Mouse (Mus musculus): ENCODE results near the gene Parp2.
"Not testable (repeated sequence)": the region's sequence is repeated elsewhere in the genome, so short reads cannot be mapped to it uniquely, and the experiment has no call there.

Parp2 gene

DNA sequence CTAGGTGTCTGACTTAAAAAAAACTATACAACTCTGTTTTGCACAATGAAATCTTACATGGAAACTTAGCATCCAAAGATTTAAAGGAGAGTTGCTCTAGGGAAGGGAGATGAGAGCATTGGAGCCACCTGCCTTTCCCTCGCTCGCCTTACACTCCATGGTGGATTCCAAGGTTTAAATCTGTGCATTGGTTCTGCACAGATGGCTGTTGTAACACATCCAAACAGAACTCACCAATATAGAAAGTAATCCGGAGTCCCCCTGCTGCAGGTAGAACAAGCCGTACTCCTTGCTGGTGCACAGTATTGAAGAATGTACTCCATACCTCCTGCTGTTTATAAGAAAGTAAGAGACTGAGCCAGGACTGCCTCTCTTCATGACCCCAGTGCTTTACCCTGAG lies 18.9 kb downstream of the Parp2 start:
- no peak for DNase-seq (ENCODE audit: low read depth, low spot score)

DNA sequence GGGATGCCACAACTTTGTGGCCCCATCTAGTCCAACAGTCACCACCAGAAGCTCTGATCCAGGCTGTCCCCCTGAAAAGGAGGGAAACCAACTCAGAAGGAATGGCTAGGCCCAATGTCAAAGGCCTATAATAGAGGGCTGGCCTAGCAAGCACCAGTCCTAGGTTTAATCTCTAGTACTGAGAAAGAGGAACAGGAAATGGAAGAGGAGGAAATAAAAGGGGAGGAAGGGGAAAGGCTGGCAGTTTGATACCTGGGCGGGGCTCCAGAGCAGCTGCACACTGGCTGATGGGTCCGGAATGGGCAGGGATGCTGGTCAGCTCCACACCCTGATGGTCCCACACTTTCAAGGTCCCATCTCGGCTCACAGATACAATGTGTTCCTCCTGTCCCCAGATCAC lies 22.2 kb downstream of the Parp2 start:
- no peak for DNase-seq (ENCODE audit: low read depth, low spot score)

DNA sequence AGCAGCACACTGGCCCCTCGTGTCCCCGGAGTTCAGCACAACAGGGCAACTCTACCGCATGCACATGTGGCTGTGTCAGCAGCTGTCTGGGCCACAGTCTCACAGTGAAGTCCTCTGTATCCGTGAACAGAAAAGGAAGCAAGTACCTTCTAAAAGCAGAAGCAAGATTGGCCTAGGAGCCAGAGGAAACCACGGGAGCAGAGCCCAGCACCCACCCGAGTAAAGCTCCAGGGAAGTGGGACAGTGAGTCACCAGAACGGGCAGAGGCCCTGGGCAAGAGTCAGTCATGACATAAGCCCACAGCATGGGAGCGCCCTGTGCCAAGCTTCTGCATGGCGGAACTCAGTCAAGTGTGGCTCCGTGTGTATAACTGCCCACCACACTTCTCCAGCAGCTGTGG lies 26.3 kb downstream of the Parp2 start:
- no peak for DNase-seq (ENCODE audit: low read depth, low spot score)

DNA sequence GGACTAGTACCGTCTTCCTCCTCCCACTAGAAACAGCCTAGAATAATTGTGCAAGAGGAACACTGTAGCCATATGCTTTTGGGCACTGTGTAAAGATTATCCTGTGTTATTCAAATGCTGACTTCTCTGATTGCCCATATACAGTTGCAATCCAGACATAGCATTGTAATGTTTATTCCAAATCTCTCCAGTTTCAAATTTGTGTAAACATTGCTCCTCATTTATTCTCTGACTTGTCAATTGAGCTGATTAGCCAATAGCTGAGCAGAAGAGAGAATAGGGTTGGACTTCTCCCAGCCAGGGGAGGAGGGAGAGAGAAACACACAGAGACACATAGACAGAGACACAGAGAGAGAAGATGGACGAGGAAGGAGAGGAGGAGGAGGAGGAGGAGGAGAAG lies 26.8 kb downstream of the Parp2 start:
- no peak for DNase-seq (ENCODE audit: low read depth, low spot score)

DNA sequence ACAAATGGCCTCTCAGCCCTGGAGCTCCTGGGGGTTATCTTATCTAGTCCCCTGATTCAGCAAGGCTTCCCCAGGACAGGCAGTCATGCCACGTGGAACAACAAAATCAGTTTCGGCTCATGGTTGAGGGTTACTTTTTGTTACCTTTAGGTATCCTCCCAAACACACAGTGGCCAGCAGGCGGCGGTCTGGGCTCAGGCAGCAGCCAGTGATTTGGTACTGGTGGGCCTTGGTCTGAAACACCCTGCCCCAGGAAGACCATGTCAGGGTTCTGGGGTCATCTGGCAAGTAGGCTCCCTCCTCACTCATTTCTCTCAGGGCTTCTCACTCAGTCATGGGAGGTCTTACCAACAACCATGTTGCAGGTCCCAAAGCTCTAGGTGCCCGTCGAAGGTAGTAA lies 29.6 kb downstream of the Parp2 start:
- DNase-seq (ENCODE audit: low read depth, low spot score), result no peak

DNA sequence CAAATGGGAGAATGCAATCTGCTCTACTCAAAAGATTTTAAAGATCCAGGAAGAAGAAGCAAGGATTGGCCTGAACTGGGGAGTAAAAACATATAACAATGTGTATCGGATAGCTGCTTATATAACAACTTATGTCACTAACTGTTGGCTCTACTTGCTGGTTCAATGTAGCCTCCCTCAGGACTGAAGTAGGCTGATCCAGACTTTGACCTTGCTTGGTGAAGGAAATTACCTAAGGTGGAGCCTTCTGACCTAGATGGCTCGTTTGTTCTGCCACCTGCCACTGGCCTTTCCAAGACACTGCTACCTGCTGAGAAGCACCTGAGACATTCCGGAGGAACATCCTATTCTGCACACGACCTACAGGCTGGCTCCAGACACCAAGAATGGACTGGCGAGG lies 48.1 kb downstream of the Parp2 start:
- no peak for DNase-seq (ENCODE audit: low read depth, low spot score)

DNA sequence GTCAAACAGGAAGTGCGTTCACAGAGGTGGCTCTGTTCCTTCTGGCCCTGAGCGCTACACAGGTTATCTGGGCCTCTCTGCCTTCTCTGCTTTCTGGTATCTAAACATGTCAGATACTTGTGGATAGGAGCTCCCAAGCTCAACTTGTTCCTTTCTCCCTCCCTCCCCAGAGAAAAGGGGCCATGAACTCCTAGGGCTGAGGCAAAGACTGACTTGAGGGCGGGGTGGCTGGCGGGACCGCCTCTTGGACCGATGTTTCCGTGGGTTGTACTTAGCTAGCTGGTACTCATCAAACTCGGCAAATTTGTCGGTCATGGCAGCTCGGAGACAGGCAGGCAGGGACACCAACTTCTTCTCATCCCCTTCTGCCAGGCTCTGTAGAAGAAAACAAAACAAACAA lies 55.0 kb downstream of the Parp2 start:
- DNase-seq (ENCODE audit: low read depth, low spot score), result no peak

DNA sequence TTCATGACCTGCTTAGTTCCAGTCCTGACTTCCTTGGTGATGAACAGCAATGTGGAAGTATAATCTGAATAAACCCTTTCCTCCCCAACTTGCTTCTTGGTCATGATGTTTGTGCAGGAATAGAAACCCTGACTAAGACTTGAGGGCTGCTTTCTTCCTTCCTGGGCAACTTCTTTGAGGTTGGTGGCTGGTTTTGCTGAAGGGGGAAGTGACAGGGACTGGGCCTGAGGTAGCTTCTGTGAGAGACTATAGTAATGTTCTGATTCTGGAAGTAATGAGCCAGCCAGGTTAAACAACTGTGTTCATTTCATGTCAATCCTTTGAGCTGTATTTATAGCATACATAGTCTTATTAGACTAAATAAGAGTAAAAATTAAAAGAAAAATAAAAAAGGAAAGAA lies 57.4 kb downstream of the Parp2 start:
- not testable (repeated sequence) for DNase-seq (ENCODE audit: low read depth, low spot score)

DNA sequence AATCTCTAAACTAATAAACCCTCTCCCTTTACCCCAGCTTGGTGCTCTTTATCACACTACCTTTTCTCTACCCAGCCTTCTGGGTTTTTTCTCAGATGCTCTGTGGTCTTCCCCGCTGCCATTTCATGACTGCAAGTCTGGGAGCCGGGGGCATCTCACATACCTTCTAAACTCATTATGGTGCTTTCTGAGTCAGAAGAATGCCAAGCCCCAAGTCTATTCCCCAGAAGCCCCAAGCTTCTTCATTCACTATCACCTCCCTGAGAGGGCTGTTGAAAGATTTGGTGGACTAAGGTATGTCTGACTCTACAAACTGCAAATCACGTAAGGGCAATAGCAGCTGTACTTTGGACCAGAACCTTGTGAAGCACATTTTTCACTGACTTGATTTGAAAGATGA lies 59.3 kb downstream of the Parp2 start:
- no peak for DNase-seq (ENCODE audit: low read depth, low spot score)

DNA sequence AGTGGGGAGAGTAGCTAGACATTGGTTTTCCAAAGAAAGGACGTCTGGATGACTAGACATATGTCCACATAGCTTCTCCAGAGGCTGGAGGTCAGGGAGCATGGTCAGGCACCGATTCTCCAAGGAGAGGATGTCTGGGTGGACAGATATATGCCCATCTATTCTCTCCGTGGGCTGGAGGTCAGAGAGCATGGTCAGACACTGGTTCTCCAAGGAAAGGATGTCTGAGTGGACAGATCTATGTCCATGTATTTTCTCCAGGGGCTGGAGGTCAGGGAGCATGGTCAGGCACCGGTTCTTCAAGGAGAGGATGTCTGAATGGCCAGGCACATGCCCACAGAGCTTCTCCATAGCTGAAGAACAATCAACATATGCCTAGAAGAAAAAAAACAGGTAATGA lies 60.6 kb downstream of the Parp2 start:
- no peak for DNase-seq (ENCODE audit: low read depth, low spot score)

DNA sequence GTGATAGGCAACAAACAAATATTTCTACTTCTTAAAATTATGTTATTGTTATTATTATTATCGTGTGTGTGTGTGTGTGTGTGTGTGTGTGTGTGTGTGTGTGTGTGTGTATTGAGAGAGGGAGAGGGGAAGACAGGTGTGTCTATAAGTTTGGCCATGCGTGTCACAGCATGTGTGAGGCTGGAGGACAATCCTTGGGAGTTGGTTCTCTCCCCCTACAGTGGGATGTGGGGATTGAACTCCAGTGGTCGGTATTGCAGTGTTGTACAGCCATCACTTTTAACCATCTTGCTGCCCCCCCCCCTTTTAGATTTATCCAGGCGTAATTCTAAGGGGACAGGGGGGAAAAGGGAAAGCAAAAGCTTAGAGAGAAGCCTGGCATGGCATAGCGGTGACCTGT lies 61.0 kb downstream of the Parp2 start:
- DNase-seq (ENCODE audit: low read depth, low spot score), result no peak

DNA sequence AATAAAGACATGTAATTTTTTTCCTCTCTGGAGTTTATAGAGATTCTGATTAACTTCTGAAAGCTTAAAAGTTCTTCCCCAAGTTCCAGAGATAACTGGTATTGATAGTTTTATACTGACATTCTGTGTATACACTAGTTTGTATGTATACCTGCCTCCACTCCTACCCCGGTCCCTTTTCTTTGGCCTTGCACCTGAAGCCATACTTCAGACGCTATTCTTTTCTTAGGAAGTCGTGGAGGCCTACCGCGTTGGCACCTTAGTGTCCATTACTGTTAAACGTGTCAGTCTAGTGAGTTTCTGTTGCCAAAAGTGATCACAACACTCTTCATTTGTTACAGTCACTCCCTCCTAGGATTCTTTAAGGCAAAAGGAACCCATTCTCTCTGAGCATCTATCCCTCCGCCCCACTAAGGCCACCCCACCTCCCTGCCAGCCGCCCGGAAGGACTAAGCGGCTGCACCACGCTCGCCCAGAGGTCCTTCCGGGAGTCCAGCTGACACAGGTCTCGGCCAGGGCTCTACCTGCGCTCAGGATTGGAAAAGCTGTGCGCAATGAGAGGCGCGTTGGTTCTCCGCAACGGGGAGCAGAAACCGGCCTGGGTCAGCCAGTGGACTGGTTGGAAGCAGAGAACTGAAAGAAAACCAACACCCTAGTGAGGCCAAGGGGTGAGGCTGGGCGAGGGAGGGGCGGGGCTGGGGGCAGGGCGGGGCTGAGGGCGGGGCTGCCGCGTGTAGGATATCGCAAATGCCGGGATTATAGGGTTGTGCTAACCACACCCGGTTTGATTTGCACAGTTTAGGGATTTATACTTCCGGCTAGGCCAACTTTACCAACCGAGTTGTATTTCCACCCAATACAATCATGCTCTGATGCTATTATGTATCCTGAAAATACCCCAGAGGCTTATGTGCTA lies 62.5 kb downstream of the Parp2 start, which contains the start of gene Tep1:
Gene Tep1, minus strand, starts transcription at position 672 of the 916 bp plus-strand sequence.
- DNase-seq (ENCODE audit: low read depth, low spot score), result peak; percentile 80

DNA sequence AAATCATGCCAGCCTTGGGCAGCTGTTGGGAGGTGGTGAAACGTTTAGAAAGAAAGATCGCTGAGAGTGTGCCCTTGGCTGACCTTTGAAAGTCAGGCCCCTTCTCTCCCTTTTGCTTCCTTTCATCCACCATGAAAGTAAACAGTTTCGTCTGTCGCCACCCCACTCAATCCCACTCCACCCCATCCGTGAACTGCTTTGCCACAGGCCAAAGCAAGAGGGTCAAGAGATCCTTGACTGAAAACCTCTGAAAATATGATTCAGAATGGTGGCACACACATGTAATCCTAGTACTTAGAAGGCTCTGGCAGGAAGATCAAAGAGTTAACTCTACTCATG lies 63.1 kb downstream of the Parp2 start:
- no peak for DNase-seq (ENCODE audit: low read depth, low spot score)

All from CD4-positive, CD25-positive, alpha-beta regulatory T cell, adult 2 months (primary cell).